Mouse (Mus musculus): ENCODE measurements around the gene Smc2. TPM values are rescaled to one million over a fixed set of nuclear protein-coding genes. Genes with fewer than 3 reads are reported as not detected.
"Not testable (repeated sequence)": the region's sequence is repeated elsewhere in the genome, so short reads cannot be mapped to it uniquely, and the experiment has no call there.

Smc2 gene
- 3.3 and 4.3 TPM in 2 replicates for polyA plus RNA-seq (2012; rRNA removed)

DNA sequence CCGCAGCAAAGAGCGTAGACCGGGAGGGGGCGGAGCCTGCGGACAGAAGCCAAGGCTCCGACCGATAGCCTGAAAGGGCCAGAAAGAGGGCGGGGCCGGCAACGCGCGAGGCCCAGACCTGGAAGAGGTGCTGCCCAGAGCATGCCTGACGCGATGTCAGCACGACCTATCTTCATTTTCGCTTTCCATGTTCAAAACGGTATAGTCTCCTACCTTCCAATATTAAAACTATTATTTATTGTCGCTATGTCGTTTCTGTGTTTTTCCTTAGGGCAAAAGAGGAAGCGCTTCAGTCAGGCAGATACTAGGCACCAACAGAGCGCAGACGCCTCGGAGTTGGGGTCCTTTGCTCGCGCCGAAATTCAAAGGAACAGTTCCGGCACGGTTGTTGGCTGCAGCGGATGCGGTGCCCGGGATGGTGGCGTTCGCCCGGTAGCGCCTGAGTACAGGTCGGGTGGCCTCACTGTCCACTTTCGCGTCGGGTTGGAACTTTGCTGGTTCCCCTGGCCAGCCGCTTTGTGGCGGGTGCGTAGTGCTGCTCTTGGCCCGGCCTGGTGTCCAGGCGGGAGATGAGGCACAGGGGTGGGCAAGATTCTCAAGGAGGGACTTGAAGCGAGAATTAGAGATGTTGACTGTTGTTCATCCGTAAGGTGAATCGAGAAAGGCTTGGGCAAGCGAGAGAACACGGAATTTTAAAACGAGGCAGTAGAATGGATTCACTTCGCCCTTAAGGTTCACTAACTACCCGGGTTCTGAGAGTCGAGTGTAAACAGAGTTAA lies at the start of gene Smc2:
Gene Smc2, plus strand, starts transcription at position 358 of the 779 bp plus-strand sequence.
- Histone ChIP-seq H3K4me3 (ENCODE audit: extremely low read depth, insufficient read depth, insufficient read length) (peak within 1 kb of the TSS; percentile 90), H3K27ac (ENCODE audit: insufficient read depth, low read length) (peak within 1 kb of the TSS; percentile 53), H3K36me3 (ENCODE audit: control insufficient read depth, insufficient read depth, low read length) (peaks cover 2% of the 10 kb centered on the region), H3K27me3 (ENCODE audit: control insufficient read depth, insufficient read depth, low read length) (no peaks in the 10 kb centered on the region), H3K4me1 (ENCODE audit: control insufficient read depth, insufficient read depth, insufficient read length) (no peaks in the 10 kb centered on the region)
- TF ChIP-seq CTCF (IDR thresholded peaks at IDR 0.05; ENCODE audit: extremely low read depth, insufficient read depth, insufficient read length, insufficient replicate concordance) (no peak), POLR2A (IDR thresholded peaks at IDR 0.05; ENCODE audit: low read depth, low read length) (no peak; the same call in 1 of the 2 replicates)
- under 1% methylated on average over 53 of the region's 53 CpGs for WGBS
- peak; percentile 86 to 91 for DNase-seq (ENCODE audit: low read depth in 1 of 2, low spot score in 2 of 2)

DNA sequence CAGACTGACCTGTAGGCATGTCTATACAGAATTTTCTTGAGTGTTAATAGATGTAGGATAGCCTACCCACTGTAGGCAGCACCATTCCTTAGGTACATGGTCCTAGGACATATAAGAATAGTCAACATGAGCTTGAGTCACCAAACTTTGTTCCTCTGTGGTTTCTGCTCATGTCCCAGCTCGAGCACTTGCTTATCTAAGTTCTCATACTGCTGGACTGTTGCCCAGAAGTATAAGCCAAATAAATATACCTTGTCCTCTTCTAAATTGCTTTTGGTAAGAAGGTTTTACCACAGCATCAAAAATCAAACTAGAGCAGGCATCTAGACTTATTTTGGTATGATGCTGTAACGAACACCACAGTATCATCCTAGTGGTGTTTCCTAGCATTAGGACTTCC lies 27.5 kb upstream of the Smc2 start:
- 66% methylated on average over 2 of the region's 2 CpGs for WGBS

DNA sequence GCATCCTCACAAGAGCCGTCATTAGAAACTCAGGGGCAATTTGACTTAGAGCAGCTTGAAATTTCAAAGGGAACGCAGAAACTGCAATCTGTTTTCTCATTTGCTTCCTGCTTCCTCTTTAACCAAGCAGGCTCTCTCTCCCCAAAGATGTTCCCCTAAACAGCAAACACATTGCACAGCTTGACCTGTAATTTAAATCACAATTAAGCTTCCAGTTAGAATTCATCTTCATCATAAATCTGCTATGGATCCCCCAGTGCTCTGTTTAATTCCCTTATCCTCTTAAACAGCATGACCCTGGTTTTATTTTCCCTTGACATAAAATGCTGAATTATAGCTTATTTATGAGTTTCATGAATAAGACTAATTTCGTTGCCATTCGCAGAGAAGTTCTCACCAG lies 15.4 kb upstream of the Smc2 start:
- Histone ChIP-seq H3K27ac (ENCODE audit: insufficient read depth, low read length) (no peak overlapping the region), H3K27me3 (ENCODE audit: control insufficient read depth, insufficient read depth, low read length) (no peaks in the 10 kb centered on the region), H3K4me3 (ENCODE audit: extremely low read depth, insufficient read depth, insufficient read length) (no peak overlapping the region), H3K36me3 (ENCODE audit: control insufficient read depth, insufficient read depth, low read length) (no peaks in the 10 kb centered on the region), H3K4me1 (ENCODE audit: control insufficient read depth, insufficient read depth, insufficient read length) (no peaks in the 10 kb centered on the region)
- no peak for TF ChIP-seq CTCF (IDR thresholded peaks at IDR 0.05; ENCODE audit: extremely low read depth, insufficient read depth, insufficient read length, insufficient replicate concordance)
- TF ChIP-seq POLR2A (IDR thresholded peaks at IDR 0.05; ENCODE audit: low read depth, low read length), result no peak
- no peak for DNase-seq (ENCODE audit: low read depth in 1 of 2, low spot score in 2 of 2)
- WGBS, result 55% methylated on average over 4 of the region's 4 CpGs

More for the DNA sequence above, 27.5 kb upstream of the Smc2 start:
- Histone ChIP-seq H3K27me3 (ENCODE audit: control insufficient read depth, insufficient read depth, low read length) (no peaks in the 10 kb centered on the region; the same call in 1 of the 2 replicates), H3K4me1 (ENCODE audit: control insufficient read depth, insufficient read depth, insufficient read length) (no peaks in the 10 kb centered on the region), H3K27ac (ENCODE audit: insufficient read depth, low read length) (no peak overlapping the region), H3K4me3 (ENCODE audit: extremely low read depth, insufficient read depth, insufficient read length) (no peak overlapping the region), H3K36me3 (ENCODE audit: control insufficient read depth, insufficient read depth, low read length) (no peaks in the 10 kb centered on the region)
- DNase-seq (ENCODE audit: low read depth in 1 of 2, low spot score in 2 of 2), result no peak
- TF ChIP-seq POLR2A (IDR thresholded peaks at IDR 0.05; ENCODE audit: low read depth, low read length) (no peak), CTCF (IDR thresholded peaks at IDR 0.05; ENCODE audit: extremely low read depth, insufficient read depth, insufficient read length, insufficient replicate concordance) (no peak)

DNA sequence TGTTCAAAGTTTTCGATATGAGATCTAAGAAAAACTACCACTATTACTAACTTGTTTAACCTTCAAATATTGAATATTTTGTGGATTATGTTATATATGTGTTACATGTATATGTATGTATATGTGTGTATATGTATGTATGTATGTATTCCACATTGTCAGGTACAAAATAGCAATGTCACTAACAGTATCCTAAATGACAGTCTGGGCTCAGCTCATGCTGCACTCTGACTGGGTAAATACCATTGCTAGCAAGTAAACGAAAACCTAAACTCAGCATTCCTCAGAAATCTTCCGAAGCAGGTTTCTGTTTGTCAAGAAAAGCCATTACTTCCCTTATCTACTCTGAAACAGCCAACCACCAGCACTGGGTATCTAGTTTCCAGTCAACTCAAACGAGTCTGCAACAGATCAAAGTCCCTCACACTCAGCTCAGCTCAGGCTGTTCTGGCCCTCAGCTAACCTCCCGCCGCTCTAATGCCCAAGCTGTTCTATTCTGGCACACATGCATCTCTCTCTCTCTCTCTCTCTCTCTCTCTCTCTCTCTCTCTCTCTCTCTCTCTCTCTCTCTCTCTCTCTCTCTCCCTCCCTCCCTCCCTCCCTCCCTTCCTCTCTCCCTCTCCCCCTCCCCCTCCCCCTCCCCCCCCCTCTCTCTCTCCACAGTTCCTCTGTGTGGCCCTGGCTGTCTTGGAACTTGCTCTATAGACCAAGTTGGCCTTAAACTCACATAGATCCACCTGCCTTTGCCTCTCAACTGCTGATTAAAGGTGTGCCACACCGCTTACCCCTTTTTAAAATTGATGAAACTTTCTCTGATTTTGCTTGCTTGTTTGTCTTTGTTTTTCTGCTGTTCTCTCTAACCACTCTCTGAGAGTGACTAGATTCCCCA lies 9.5 kb upstream of the Smc2 start:
- Histone ChIP-seq H3K4me1 (ENCODE audit: control insufficient read depth, insufficient read depth, insufficient read length) (no peaks in the 10 kb centered on the region), H3K4me3 (ENCODE audit: extremely low read depth, insufficient read depth, insufficient read length) (no peak overlapping the region), H3K27ac (ENCODE audit: insufficient read depth, low read length) (no peak overlapping the region), H3K27me3 (ENCODE audit: control insufficient read depth, insufficient read depth, low read length) (no peaks in the 10 kb centered on the region), H3K36me3 (ENCODE audit: control insufficient read depth, insufficient read depth, low read length) (no peaks in the 10 kb centered on the region)
- no peak for TF ChIP-seq CTCF (IDR thresholded peaks at IDR 0.05; ENCODE audit: extremely low read depth, insufficient read depth, insufficient read length, insufficient replicate concordance)
- no peak for TF ChIP-seq POLR2A (IDR thresholded peaks at IDR 0.05; ENCODE audit: low read depth, low read length)
- WGBS, result 54% methylated on average over 7 of the region's 7 CpGs
- DNase-seq (ENCODE audit: low read depth in 1 of 2, low spot score in 2 of 2), result no peak

DNA sequence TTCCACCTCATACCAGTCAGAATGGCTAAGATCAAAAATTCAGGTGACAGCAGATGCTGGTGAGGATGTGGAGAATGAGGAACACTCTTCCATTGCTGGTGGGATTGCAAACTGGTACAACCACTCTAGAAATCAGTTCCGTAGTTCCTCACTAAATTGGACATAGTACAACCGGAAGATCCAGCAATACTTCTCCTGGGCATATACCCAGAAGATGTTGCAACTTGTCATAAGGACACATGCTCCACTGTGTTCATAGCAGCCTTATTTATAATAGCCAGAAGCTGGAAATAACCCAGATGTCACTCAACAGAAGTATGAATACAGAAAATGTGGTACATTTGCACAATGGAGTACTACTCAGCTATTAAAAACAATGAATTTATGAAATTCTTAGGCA lies 3.5 kb upstream of the Smc2 start:
- H3K4me3 ChIP-seq (ENCODE audit: extremely low read depth, insufficient read depth, insufficient read length); H3K27me3 ChIP-seq (ENCODE audit: control insufficient read depth, insufficient read depth, low read length); H3K27ac ChIP-seq (ENCODE audit: insufficient read depth, low read length); DNase-seq (ENCODE audit: low read depth in 1 of 2, low spot score in 2 of 2); H3K36me3 ChIP-seq (ENCODE audit: control insufficient read depth, insufficient read depth, low read length); H3K4me1 ChIP-seq (ENCODE audit: control insufficient read depth, insufficient read depth, insufficient read length): not testable (repeated sequence)
- WGBS, result 93% methylated on average over 2 of the region's 2 CpGs

DNA sequence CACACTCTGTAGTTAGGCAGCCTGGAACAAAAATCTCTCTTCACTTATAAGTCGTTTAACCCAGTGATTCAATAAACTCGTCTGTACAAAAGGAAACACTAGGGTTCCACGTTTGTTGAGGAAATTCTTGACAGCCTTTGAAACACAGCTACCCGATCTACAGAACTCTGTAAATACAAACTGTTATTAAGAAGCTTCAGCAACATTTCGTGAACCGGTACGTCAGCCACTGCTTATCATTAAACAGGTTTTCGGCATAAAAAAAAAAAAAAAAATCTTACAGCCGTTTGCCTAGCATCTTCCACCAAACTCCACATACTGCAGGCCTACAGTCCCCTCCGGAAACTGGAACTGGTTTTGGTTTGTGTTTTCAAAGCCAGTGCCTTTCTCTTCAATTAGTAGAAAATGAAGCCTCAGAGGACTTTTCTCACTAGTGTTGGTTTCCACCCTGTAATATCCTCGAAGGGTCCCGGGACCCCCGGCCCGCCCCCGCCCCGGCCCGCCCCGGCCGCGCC lies 615 bp upstream of the Smc2 start:
- H3K36me3 ChIP-seq (ENCODE audit: control insufficient read depth, insufficient read depth, low read length), result peaks cover 1% of the 10 kb centered on the region; the same call in 1 of the 2 replicates
- no peaks in the 10 kb centered on the region for H3K4me1 ChIP-seq (ENCODE audit: control insufficient read depth, insufficient read depth, insufficient read length)
- 1% methylated on average over 20 of the region's 20 CpGs for WGBS
- TF ChIP-seq CTCF (IDR thresholded peaks at IDR 0.05; ENCODE audit: extremely low read depth, insufficient read depth, insufficient read length, insufficient replicate concordance) (no peak), POLR2A (IDR thresholded peaks at IDR 0.05; ENCODE audit: low read depth, low read length) (no peak)
- peak overlapping the region; percentile 48 for H3K4me3 ChIP-seq (ENCODE audit: extremely low read depth, insufficient read depth, insufficient read length)
- no peaks in the 10 kb centered on the region for H3K27me3 ChIP-seq (ENCODE audit: control insufficient read depth, insufficient read depth, low read length)
- H3K27ac ChIP-seq (ENCODE audit: insufficient read depth, low read length), result no peak overlapping the region
- no peak for DNase-seq (ENCODE audit: low read depth in 1 of 2, low spot score in 2 of 2)
